Mouse (Mus musculus) heart, postnatal 25 days (tissue): ENCODE measurements around the gene Zfp146. TPM values are rescaled to one million over a fixed set of nuclear protein-coding genes. Genes with fewer than 3 reads are reported as not detected.
"Not testable (repeated sequence)": the region's sequence is repeated elsewhere in the genome, so short reads cannot be mapped to it uniquely, and the experiment has no call there.

Experiments used
- DNase-seq: peaks from one replicate; pipeline ENCODE4 v3.0.0; 2022; ENCODE audit warnings: low spot score
- intact Hi-C: fragments of 180-260 bp; cut with DNase I; formaldehyde crosslinking; loops from one replicate; pipeline ENCODE4 v1.15.1; 2025
- total RNA-seq, 2 experiments: library from RNA; stranded (reverse); gene quantifications; 2 replicates each; pipeline ENCODE4 v1.2.3; 2021

The Zfp146 gene
- total RNA-seq, 2 experiments from 2014 or later: 27.7 to 31.0 TPM

DNA sequence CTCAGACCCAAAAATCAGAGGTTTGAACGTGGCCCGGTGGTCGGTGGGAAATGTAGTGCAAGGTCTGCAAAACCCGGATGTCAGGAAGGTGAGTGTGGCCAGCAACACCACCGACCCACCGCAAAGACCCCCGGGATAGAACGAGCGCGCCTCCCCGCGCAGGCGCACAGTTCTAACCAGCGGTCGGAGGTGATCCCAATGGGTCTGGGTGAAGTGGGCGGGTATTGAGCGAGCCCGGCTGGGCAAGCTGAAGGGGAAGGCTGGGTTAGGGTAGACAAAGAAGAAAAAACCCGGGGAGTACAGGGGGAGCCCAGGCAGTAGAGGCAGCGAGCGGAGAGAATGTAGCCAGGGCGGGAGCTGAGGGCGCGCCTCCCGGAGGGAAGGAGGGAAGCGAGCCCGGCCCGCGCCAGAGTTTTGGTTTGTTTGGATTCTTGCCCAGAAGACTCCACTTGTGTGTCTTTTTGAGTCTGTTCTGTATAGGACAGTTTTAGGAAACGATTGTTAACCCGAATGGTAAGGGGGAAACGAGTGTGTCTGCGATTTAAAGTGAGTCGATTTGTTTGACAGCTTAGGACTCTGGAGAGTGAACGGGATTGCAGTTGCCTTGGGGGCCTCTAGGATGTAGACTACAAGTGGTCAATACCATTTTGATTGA lies 25.9 kb downstream of the Zfp146 start:
- intact Hi-C loops: no loop called here
- DNase-seq: peak; percentile 45

DNA sequence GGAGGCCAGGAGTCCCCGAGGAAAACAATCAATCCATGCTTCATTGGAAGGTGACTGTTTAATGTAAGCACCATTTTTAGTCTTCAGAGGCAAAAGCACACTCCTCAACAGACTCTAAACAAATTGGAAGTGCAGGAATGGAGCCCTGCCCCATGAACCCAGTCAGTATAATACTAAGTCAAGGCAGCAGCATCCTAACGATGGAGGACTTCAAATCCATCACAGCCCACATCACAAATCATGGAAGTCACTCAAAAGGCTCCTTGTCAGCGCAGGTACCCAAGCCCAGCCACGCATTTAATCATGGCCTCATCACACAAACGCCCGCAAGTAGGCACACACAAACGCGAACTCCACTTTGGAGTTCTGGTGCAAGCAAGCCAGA lies 26.4 kb downstream of the Zfp146 start:
- intact Hi-C loops: no loop called here
- no peak for DNase-seq

DNA sequence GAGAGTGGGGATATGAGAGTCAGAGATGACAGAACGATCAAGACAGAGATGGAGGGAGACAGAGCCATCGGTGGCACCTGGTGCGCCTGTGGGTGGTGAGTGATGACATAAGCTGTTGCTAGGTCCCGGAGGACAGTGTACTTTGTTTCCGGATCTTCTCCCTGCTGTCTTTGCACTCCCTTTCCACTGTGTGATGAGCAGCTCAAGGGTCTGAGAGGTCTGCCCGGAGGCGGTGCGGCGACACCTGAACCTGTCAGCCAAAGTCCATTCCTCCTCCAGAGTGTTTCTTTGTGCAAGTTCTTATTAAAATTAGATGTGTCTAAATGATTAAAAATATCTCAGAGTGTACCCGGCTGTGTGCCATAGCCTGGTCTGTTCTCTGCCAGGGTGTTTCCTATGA lies 32.7 kb downstream of the Zfp146 start:
- intact Hi-C loops: no loop called here
- no peak for DNase-seq

DNA sequence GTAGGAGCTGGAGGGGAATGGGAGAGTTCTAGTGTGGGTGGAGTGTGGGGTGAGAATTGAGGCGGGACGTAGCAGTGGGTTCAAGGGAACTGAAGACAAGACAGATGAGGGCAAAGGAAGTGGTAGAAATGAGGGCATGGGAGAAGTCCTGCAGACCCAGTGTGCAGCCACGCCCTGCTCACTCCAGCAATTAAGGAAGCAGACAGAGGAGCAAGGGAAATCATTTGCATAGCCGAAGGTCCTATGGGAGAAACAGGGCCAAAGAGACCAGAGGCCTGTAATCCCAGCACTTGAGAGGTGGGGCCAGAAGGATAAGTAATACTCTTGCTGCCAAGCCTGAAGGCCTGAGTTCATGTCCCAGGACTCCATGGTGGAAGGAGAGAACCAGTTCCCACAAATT lies 37.2 kb downstream of the Zfp146 start:
- intact Hi-C loops: no loop called here
- no peak for DNase-seq

DNA sequence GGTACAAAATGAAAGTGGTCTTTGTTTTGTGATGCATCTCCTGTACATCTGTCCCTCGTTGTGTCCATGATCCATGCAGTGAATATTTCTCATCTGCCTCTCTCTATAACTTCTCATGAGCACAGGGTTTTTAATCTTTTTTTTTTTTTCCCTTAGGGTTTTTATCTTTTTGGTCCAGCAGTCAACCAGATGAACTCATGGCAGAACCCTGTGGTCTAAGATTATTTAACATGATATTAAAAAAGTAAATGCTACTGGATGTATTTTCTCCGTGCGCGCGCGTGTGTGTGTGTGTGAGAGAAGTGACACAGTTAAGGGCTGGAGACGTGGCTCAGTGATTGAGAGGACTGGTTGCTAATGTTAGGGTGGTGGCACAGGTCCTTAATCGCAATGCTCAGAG lies 39.6 kb downstream of the Zfp146 start:
- intact Hi-C loops: loop anchor here (5.0 kb wide), 1 partner anchor 37 kb away; the partner anchor contains the start of gene Zfp146
- DNase-seq: no peak

DNA sequence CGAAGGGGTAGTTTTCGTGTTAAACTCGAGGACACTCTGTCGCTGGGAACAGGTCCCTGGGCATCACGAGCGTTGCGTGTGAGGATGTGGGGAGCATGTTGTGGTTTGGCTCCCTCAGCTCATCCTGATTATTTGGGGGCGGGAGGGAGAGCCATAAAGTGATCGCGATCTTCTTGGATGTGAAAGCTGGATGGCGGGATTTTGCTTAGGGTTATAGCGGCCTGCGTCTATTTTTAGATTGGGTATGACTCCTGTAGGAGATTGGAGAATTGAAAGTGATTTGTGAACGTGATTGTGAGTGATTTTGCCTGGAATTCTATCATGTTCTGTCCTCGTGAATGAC lies 47.4 kb downstream of the Zfp146 start:
- intact Hi-C loops: no loop called here
- DNase-seq: no peak

DNA sequence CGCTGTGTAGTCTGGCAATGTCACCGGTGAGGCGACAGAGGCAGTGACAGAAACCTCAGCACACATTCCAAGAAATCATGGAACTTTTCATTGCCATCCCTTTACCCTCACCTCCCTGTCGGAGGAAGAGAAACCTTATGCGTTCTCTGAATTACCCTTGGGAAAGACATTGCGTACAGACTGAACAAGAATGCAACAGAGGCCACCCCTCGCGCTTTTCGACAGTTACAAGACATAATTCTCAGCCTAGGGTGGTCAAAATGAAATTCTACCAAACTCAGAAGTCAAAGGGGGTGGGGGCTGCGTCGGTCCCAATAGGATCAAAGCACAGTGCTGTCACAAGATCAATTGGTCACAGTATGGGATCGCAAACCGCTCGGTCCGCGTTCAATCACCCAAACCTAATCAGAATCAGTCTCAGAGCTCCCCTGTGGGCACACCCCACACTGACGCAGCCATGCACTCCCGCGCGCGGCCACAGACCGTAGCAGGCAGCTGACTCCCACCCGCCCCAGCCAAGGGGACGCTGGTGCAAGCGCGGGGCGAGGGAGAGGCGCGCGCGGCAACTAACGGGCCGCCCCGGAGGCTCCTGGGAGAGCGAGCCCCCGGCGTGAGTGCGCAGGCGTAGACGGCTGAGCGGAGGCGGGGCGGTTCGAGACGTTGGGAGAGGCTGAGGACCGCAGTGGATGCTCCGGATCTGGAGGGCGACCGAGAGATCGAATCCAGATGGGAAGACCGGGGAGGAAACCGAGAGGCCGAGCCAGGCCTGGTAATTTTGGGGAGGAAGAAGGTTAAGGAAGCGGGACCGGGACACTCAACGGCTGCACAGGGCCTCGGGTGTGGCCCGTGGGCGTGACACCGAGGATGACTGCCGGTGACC lies 48.0 kb downstream of the Zfp146 start, which contains the start of gene Zfp382:
Gene Zfp382, plus strand, starts transcription at position 635 of the 880 bp plus-strand sequence.
- intact Hi-C loops: loop anchor here (2.0 kb wide), 1 partner anchor 23 kb away; no protein-coding TSS in a partner anchor
- peak; percentile 82 for DNase-seq

DNA sequence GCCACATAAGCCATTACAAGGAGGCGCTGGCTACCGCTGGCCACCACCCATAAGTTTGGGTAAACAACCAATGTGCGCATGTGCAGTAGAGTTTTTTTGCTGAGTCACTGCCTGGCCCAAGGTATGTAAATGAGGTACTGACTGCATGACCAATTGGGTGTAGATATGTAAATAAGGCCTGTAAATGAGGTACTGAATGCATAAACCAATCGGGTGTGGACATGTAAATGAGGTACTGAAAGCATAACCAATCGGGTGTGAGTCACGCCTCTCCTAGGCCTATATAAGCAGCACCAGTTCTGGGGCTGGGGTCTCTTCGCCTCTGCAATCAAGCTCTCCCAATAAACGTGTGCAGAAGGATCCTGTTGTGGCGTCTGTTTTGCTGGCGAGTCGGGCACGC lies 51.6 kb downstream of the Zfp146 start:
- DNase-seq, intact Hi-C loops: not testable (repeated sequence)

DNA sequence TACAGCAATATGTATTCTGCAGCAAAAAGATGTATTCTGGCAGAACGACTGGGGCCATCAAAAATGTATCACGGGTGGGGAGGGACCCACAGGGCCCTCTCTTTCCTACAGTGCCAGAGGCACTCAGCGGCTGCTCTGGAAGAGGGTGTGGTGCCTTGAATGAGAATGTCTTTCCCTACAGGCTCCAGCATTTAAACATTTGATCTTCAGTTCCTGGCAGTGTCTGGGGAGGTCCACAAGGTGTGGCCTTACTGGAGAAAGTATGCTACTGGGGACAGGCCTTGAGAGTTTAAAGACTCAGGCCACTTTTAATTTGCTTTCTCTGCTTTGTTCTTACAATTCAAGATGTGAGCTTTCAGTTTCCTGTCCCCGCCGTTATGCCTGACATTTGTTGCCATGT lies 53.5 kb downstream of the Zfp146 start:
- DNase-seq: no peak
- intact Hi-C loops: no loop called here

Other genes with a start within 250 kb of the Zfp146 start
- gene Zfp74, start 215.7 kb downstream of the Zfp146 start, total RNA-seq: 1 to 10 TPM; 6.6 to 7.8 TPM
- 10 to 100 TPM; 24.5 to 28.1 TPM for gene Zfp568, start 185.8 kb downstream of the Zfp146 start, total RNA-seq
- 1 to 10 TPM; 2.2 to 2.8 TPM for gene Zfp14, start 118.4 kb downstream of the Zfp146 start, total RNA-seq
- gene Zfp82, start 96.8 kb downstream of the Zfp146 start, total RNA-seq: 1 to 10 TPM; 1.9 to 2.0 TPM
- gene Gm26920, start 79.3 kb downstream of the Zfp146 start, total RNA-seq: not detected
- 1 to 10 TPM; 2.2 TPM for gene Zfp566, start 79.2 kb downstream of the Zfp146 start, total RNA-seq
- 10 to 100 TPM; 30.7 to 37.3 TPM for gene Zfp260, start 75.0 kb downstream of the Zfp146 start, total RNA-seq
- 1 to 10 TPM; 2.7 to 2.9 TPM for gene Zfp382, start 47.8 kb downstream of the Zfp146 start, total RNA-seq
- 1,000 to 10,000 TPM; 2,700 to 2,749 TPM for gene Cox7a1, start 14.4 kb upstream of the Zfp146 start, total RNA-seq
- 100 to 1,000 TPM; 270 to 283 TPM for gene Capns1, start 29.1 kb upstream of the Zfp146 start, total RNA-seq
- 10 to 100 TPM; 54.6 to 56.6 TPM for gene Polr2i, start 62.2 kb upstream of the Zfp146 start, total RNA-seq
- 10 to 100 TPM; 54.1 to 56.7 TPM for gene Tbcb, start 62.5 kb upstream of the Zfp146 start, total RNA-seq
- not detected for gene Ovol3, start 66.0 kb upstream of the Zfp146 start, total RNA-seq
- gene Thap8, start 110.3 kb upstream of the Zfp146 start, total RNA-seq: not detected
- 1 to 10 TPM; 1.1 to 1.8 TPM for gene Wdr62, start 110.7 kb upstream of the Zfp146 start, total RNA-seq
- 1 to 10 TPM; 7.0 to 7.7 TPM for gene Clip3, start 122.0 kb upstream of the Zfp146 start, total RNA-seq
- gene Alkbh6, start 139.0 kb upstream of the Zfp146 start, total RNA-seq: 10 to 100 TPM; 23.1 to 24.6 TPM
- 1 to 10 TPM in 1 of 2 experiments, under 1 TPM in 1; 0.65 to 1.3 TPM for gene Syne4, start 145.1 kb upstream of the Zfp146 start, total RNA-seq
- under 1 TPM; 0.45 to 0.99 TPM for gene E130208F15Rik, start 152.0 kb upstream of the Zfp146 start, total RNA-seq
- 10 to 100 TPM; 12.1 to 12.3 TPM for gene Sdhaf1, start 154.1 kb upstream of the Zfp146 start, total RNA-seq
- 1 to 10 TPM in 1 of 2 experiments, under 1 TPM in 1; 0.95 to 1.3 TPM for gene Lrfn3, start 193.0 kb upstream of the Zfp146 start, total RNA-seq
- 10 to 100 TPM; 17.7 to 18.4 TPM for gene Tyrobp, start 244.0 kb upstream of the Zfp146 start, total RNA-seq